Mouse (Mus musculus): ENCODE results near the gene H3f3b.
"Not testable (repeated sequence)": the region's sequence is repeated elsewhere in the genome, so short reads cannot be mapped to it uniquely, and the experiment has no call there.

H3f3b gene

DNA sequence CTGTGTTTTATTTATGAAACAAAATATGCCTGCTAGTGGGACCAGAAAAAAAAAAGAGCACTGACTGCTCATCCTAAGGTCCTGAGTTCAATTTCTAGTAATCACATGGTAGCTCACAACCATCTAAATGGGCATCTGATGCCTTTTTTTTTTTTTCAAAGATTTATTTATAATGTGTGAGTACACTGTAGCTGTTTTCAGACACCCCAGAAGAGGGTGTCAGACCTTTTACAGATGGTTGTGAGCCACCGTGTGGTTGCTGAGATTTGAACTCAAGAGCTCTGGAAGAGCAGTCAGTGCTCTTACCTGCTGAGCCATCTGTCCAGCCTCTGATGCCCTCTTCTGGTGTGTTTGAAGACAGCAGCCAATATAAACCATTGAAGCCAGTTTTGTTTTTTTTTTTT is 7.2 kb downstream of the H3f3b start:
- DNase-seq = no peak

DNA sequence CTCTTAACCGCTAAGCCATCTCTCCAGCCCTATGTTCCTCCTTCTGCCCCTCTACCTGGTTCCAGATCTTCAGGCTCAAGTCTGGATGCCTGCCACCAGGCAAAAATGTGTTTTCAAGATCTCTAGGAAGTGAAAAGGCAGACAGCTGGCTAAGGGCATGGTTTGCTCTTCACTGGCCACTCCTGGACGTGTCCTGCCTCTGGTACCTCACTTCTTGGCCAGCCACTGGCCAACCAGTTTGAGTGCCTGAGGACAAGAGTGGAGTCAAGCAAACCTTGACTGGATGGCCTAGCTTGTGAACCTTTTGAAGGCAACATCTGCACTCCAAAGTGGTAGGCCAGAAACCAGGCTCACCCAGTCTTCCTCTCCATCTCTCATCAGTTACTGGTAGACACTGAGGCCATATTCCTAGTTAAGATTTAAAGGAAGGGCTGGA is 7.8 kb downstream of the H3f3b start:
- no peak for DNase-seq

- no peak for DNase-seq
Observed at GRCm38 (mm10) chr11:116019360-116019791, 8.4 kb downstream of the H3f3b start.

GRCm38 (mm10) chr11:116018867-116019266 is 8.9 kb downstream of the H3f3b start:
- not testable (repeated sequence) for DNase-seq

DNA sequence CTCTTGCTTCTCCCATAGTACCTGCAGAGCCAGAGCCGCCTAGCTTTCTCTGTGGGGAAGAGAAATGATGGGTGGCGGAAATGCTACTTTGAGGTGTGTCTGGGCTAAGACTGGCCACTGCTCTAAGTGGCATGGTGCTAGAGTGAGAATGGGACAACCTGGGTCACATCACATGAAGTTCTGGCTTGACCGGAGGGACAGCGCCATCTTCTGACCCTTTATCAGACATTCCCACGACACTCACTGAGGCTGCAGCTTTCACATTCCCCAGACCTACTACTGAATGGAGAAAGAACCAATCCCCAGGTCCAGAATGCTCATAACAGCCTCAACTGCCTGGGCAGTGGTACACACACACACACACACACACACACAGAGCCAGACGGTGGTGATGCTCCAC is 9.7 kb downstream of the H3f3b start:
- DNase-seq = peak in 1 of 2 experiments; percentile 58

DNA sequence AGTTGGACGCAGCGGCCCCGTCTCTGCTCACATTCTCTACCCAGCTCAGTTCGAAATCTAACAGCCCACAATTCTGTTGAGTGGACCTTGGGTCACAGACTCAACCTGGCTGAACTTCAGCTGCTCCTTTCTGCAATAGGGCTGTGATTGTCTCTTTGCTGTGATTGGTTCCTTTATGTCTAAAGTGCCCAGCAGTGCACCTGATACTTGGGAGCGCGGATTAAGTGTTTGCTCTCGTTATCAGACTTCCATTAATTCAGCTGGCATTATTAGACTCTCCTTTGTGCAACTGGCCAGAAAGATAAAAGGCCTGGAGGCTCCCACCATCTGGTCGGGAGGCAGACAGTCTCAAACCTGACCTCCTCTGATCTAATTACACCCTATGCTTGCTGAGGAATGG is 12.9 kb downstream of the H3f3b start:
- no peak for DNase-seq

- peak; percentile 94 for DNase-seq
Observed at GRCm38 (mm10) chr11:116012262-116012947, 15.4 kb downstream of the H3f3b start, which contains the start of gene Galk1. Gene Galk1 (minus strand): TSS chr11:116012719.

DNA sequence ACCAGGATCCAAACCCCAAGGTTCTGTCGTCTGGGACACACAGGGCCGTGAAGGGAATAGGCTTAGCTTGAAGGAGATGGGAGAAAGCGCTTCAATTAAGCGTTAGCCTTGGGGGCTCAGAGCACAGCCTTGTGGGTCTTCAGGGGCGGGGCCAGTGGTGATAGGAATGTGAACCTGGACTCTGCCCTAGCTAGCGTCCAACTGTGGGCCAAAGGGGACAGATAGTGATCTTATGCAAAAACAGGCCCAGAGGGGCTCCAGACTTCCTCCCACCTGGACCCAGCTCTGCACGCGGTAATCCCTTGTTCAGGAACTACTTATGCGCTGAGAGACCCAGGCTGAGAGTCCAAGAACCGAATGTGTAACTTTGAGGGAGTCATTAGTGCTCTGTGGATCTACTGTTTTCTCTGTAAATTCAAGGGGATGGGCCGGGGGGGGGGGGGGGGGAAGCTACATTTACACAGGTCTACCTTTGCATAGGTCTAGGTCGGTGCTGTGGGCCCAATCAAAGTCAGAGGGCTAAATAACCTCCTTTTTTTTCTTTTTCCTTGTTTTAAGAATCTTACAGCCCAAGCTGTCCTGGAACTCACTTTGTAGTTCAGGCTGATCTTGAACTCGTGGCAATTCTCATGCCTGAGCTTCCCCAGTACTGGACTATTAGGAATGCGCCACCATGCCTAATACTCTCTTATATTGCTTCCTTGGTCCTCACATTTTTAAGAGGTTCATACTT is 16.1 kb downstream of the H3f3b start:
- DNase-seq = no peak

DNA sequence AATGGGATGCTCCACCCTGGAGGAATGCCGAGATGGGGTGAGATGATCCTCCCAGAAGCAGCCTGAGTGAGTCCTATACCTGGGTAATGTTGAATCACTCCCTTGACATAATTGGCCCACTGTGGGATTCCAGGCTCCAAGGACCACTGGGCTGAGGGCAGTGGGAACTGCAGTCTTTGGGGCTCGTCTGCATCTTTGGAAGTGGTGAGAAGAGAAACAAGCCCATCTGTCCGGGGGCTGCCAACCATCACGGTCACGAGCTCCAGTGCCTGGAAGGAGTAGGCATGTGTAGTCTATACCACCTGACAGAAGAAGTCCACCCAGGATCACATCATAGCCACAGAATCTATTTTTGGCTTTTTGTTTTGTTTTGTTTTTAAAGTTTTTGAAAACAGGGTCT is 16.8 kb downstream of the H3f3b start:
- DNase-seq = no peak

GRCm38 (mm10) chr11:116010146-116010545 is 17.6 kb downstream of the H3f3b start:
- DNase-seq = no peak

- DNase-seq = no peak
Observed at GRCm38 (mm10) chr11:116009661-116010060, 18.1 kb downstream of the H3f3b start.

DNA sequence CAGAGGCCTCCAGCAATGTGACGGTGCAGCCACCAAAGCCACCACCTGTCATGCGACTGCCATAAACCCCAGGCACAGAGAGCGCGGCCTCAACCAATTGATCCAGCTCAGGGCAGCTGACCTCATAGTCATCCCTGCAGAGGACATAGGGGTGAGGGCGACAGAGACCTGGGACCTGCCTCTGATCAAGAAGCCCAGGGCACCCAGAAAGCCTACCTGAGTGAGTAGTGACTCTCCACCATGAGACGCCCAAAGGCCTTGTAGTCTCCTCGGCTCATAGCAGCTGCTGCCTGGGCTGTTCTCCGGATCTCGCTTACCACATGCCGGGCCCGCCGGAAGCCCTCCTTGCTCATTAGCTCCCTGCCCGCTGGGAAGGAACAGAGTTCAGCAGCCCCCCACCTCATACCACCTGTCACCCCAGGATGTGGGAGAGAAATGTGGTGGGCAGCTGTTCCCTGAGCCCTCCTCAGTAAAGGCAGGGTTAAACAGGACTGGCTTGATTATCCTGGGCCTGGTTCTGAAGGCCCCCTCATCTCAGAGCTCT is 18.9 kb downstream of the H3f3b start:
- no peak for DNase-seq

DNA sequence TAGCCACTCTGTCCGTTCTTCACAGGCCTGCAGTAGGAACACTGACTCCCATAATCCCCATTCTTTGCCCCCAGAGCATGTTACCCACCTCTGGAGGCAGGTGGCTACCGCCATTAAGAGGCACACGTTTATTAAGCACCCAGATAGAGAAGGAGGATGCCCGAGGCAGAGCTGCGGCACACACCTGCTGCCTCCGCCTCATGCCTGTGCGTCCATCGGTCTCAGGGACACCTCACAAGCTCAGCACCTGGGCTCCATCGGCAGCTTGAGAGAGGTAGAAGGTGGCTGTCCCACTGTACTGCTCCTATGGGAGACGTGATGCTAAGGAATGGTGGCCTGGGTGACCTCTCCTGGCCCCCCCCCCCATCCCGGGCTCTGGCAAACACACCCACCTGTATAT is 19.4 kb downstream of the H3f3b start:
- no peak for DNase-seq

- no peak for DNase-seq
Observed at GRCm38 (mm10) chr11:116007095-116007850, 20.5 kb downstream of the H3f3b start.

- no peak for DNase-seq
Observed at GRCm38 (mm10) chr11:116005701-116006419, 21.9 kb downstream of the H3f3b start.

DNA sequence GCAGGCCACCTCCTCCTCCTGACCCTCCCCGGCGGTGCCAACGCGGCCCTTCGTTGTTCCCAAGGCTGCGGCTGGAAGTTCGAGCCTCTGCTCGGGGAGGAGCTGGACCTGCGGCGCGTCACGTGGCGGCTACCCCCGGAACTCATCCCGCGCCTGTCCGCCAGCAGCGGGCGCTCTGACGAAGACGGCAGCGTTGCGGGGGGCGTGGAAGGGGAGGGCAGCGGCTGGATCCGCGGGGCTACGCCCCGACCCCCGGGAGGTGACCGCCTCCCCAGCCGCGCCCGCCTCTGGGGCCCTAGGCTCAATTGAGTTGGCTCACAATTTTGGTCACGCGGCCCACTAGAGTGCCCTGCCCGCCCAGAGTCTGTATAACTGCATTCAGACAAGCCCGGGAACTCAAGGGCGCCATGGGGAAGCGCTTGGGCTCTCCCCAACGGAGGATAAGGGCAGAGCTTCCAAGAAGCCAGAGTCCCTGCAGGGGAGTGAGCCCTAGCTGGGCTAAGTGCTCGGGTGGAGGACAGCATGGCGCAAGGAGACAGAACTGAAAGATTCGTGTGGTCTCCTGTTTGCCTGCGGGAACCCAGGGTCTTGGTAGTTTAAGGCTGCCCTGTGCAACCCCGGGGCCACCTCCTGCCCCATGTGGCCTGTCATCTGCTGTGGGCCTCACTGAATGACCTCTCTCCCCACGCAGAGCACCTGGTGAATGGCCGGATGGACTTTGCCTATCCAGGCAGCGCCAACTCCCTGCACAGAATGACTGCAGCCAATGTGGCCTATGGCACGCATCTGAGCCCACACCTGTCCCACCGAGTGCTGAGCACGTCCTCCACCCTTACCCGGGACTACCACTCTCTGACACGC is 22.7 kb downstream of the H3f3b start:
- peak; percentile 55 to 69 for DNase-seq

DNA sequence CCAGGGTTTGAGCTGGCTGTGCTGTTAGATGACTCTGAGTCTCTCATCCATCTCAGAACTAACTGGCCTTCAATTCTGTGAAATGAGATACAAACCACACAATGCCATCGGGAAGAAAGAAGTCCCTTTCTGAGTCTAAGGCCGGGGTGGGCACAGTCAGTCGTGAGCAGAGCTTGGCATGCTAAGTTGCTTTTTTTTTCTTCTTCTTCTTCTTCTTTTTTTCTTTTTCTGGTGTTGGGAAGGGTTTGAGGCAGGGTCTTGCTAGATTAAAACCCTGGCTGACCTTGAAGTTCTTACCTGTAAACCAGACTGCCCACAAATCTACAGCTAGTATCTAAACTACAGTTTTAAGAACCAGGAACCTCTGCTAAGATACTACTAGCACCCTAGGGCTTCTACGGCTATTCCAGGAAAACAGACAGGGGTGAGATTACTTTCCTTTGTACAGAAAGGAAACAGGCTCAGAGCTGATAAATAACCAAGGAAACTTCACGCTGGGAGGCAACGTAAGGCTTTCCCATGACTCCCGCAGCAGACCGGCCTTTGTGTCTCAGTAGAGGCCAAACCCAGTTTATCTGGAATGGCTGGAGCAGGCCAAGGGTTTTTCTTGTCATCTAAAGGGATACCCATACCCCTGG is 23.5 kb downstream of the H3f3b start:
- no peak for DNase-seq

DNA sequence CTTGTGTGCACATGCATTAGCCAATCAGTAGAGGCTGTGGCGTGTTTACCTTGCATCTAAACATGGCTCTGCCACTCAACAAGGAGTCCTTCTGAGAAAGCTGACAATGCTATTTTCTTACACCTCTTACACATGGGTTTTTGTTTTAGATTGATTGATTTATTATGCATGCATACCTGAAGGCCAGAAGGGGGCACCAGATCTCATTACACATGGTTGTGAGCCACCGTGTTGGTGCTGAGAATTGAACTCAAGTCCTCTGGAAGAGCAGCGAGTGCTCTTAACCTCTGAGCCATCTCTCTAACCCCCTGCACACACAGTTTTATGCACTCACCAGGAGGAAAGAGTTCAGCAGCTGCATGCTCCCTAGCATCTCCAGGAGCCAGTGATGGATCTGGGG is 24.9 kb downstream of the H3f3b start:
- DNase-seq = no peak

GRCm38 (mm10) chr11:116001725-116002124 is 26.0 kb downstream of the H3f3b start:
- DNase-seq = no peak

DNA sequence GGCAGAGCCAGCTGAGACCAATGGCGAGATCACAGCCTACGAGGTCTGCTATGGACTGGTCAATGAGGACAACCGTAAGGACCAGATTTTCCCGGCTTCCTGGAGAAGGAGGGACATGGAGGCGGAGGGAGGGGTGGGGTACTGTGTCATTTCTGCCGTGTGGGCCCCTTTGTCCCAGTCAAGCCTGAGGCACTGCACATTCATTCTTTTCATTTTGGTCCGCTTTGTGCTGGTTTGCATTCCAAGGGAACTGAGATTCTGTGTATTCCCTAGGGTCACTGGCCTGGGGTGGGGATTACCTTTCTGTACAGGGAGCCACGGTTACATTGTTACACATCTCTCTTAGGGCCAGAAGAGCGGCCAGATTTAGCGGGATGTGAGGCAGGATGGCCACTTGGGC is 27.2 kb downstream of the H3f3b start:
- no peak for DNase-seq

DNA sequence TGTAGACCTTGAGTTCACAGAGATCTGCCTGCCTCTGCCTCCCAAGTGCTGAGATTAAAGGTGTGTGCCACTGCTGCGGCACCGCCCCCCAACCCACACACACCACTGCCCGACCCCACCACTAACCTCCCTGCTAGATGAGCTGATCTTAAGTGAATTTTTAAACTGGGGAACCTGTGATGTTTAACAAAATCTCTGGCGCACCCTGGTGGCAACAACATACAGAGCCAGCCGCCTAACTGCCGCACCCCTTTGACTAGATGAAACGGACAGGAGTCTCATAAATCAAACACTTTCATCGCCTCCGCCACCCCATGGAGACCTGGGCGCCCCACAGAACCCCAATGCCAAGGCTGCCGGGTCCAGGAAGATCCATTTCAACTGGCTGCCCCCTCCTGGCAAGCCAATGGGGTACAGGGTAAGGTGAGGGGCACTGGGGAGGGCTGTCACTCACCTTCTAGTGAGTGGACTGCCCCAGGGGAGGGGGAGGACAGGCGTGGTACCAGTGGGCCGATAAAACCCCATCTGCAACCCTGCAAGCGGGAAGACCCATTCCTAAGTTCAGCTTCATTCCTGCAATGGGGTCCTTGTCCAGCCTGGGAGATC is 28.1 kb downstream of the H3f3b start:
- DNase-seq = peak; percentile 57 to 89

Measured in kidney, adult 8-10 months (tissue).